Mouse (Mus musculus): Measurements from ENCODE around the gene Capn5.
"Not testable (repeated sequence)": the region's sequence is repeated elsewhere in the genome, so short reads cannot be mapped to it uniquely, and the experiment has no call there.

The Capn5 gene

DNA sequence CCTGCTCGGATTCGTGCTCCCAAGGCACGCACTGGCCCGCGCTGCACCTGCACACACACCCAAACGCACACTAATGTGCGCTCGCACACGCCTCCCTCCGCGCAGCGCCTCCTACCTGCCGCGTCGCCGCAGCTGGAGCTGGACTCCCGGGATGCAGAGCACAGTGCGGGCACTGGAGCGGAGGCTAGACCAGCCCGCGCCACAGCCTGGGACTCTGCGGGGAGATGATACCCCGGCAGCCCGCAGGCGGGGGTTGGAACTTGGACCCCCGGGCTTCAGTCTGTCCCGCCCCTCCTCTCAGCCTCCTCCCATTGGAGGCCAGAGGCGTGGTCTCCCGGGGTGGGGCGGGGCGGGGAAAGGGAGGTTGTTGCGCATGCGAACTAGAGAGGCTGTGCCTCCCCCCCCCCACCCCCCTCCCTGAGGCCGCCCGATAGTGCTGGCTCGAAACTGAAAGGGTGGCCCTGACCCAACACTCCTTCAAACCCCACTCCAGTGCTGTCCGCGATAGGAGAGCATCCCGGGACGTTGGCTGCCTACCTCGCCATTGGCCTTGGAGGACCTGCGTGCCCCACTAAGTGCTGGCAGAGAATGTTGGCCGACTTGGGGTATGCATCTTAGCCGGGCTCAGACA, at the start of gene Capn5:
Capn5 (minus strand) TSS at position 346 of the 631 bp plus-strand sequence.
- DNase-seq (ENCODE audit: low spot score in 2 of 2) = peak; percentile 71 to 74

DNA sequence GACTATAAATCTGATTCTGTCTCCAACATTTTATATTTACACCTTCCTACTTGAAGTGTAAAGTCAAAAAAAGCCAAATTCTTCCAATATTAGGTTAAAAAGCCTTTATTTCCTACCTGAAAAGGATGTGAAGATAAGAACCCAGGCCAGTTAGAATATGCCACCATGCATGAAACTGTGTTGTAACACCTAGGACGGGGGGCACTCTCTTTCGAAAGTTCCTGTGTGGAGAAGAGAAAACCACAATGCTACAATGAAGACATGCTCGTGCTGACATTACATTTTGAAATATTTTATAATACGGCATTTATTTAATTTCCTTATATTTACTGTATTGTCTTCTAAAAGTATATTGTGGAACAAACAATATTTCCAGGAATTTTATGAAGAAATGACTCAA, 45.7 kb upstream of the Capn5 start:
- no peak for DNase-seq (ENCODE audit: low spot score in 2 of 2)

DNA sequence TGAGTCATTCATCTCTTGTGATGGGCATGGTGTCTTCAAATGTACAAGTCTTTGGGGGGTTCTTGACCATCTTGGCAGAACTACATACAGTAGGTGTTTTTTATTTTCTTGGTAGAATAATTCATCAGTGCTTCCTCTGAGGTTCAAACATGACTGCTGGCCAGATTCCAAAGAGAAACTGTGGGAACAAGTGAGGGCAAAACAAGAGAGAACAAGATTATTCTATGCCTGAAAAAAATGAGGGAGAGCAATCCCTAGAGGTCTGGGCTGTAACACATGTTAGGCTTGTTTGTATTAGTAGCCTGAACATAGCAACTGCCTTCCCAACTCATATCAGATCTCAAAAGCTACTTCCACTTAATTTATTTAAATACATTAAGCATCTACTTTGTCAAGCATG, 38.6 kb upstream of the Capn5 start:
- DNase-seq (ENCODE audit: low spot score in 2 of 2) = no peak

DNA sequence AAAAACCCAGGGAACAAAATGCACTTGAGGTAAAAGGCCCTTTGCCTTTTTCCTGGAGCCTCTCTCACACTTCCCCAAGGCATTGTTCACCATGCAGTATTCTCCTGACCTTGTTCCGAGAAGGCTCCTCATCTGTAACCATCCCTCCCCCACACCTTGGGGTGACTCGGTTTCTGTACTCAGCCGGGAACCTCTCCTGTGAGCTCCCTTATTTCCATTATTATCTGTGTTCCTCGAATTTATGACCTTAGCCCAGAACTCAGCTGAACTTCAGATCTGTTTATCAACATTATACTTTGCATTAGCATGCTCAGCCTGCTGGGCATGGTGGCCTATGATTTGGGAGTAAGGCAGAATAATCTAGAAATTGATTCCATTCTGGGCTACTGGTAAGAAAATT, 24.9 kb upstream of the Capn5 start:
- no peak for DNase-seq (ENCODE audit: low spot score in 2 of 2)

DNA sequence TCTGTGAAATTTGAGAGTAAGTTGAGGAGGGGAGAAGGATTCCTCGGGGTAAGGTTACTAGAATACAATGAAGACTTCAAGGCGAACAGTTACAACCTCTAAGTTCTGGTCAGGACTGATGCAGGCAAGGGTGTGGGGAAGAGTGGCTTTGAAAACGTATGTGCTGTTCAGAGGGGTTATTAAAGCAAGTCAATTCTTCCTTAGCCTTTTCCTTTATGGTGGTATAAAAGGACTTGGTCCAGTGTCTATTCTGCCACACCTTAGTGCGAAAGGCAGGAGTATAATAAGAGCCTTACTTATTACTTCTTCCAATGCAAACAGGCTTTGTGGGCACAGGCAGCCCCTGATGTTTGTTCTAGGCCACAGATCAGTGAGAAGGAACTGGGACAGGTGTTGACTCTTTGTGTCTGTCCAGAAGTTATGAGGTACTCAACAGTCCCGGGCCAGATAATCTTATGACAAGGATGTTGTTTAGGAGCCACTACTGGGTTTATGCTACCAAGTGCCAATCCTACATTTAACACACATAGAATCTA, 23.5 kb upstream of the Capn5 start:
- DNase-seq (ENCODE audit: low spot score in 2 of 2) = no peak

DNA sequence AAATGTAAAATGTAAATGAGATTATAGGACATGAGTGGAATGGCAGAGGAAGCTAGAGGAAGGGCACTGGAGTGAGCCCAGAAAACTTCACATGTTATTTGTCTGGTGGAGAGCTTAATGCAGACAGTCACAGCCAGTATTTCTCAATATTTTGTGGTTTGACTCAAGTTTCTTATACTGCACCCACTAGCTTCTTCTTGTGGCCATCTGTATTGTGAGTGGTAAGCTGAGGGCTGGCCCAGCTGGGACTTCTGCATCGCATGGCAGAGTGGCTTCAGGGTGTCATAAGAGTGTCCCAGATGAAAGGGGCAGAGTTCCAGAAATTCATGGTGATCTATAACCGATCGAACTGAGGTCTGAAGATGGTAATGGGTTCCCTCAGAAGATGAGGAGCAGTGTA, 22.3 kb upstream of the Capn5 start:
- no peak for DNase-seq (ENCODE audit: low spot score in 2 of 2)

DNA sequence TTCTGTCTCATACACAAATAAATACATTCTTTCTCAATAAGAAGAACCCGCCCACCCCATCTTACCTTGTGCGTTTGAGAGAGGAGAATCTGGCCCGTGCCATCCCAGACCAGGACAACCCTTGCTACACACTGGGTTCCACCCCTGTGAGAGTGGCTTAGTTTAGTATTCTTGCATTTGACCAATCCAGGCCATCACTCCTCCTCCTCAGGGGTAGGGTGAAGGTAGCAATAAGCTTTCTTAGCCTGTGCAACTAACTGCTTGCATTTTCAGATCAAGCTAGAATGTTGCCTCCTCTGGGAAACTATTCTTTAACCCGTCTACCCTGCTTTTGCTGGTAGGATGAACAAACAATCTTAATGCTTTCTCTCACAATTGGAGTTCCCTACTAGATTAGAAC, 21.3 kb upstream of the Capn5 start, which contains the start of gene B3gnt6:
B3gnt6 (minus strand) TSS at position 101 of the 400 bp plus-strand sequence.
- DNase-seq (ENCODE audit: low spot score in 2 of 2) = no peak

DNA sequence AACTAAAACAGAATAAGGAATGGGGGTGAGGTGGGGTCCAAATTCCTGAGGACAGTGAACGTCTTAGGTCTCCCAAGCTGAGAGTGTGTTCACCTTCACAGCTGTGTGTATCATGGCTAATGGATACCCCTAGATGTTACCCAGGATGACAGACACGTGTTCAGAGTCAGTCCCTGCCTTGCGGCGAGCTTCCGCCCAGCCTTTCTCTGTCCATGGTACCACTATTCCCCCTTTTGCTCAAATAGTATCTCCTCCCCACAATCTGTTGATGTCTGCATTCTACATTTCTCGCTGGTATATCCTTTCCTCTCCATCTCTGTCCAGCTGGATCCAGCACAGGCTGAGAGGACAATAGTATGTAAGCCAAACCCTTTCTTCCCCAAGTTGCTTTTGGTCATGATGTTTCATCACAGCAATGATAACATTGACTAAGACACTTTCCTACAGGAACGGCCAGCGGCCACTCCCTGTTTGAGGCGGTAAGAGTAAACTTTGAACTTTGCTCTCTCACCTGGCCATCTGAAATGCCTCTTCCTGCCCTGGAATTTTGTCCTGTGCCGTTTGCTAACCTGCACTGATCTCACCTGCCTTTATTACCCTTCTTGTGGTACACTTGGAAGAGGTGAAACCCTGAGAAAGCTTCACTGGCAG, 17.2 kb upstream of the Capn5 start:
- no peak for DNase-seq (ENCODE audit: low spot score in 2 of 2)

DNA sequence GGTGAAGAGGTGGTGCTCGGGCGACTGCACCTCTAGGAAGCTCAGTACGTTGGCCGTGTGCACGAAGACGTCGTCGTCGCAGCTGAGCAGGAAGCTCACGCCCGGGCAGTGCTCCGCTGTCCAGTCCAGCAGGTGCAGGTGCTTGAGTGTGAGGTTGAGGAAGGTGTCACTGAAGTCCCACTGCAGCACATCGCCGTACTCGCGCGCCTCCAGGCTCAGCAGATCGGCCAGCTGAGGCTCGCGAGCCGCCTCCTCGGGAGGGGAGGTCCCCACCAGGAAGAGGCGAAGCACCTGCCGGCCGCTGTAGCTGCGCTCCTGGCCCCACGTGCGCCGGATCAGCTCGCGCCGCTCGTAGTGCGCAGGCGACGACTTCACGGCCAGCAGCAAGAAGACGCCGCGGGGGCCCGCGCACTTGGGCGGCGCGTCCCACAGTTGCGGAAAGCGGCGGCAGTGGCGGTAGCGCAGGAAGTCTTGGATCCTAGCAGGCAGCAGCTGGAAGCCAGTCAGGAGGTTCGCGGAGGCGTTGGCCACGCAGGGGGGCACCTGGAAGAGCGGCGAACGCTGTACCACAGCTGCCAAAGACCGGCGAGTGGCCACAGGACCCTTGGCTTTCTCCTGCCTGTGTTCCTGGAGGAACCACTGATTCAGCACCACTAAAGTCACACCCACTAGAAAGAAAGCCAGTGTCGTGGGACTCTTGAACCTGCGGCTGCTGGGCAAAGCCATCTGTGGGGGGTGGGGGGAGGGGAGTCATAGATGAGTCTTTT, 16.1 kb upstream of the Capn5 start:
- no peak for DNase-seq (ENCODE audit: low spot score in 2 of 2)

DNA sequence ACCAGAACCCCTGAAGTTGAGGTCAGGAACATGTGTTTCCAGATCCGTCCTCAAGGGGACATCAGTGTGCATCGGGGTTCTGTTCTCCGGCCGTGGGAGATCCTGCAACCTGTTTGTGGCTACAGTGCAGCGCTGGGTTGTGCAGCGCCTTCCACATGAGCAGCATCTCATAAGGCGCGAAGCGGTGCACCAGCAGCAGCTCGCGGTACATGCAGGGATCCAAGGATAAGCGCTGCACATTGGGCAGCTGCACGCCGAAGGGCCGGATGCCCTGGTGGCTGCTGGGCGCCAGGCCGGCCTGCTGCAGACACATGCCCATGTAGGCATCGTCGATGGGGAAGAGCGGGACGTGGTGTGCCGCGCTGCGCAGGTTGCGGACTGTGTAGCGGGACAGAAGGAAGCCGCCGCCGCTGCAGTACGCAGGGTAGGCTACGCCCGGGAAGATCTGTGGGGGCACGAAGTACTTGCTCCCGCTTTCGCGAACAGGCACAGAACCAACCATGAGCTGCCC, 15.5 kb upstream of the Capn5 start:
- no peak for DNase-seq (ENCODE audit: low spot score in 2 of 2)

DNA sequence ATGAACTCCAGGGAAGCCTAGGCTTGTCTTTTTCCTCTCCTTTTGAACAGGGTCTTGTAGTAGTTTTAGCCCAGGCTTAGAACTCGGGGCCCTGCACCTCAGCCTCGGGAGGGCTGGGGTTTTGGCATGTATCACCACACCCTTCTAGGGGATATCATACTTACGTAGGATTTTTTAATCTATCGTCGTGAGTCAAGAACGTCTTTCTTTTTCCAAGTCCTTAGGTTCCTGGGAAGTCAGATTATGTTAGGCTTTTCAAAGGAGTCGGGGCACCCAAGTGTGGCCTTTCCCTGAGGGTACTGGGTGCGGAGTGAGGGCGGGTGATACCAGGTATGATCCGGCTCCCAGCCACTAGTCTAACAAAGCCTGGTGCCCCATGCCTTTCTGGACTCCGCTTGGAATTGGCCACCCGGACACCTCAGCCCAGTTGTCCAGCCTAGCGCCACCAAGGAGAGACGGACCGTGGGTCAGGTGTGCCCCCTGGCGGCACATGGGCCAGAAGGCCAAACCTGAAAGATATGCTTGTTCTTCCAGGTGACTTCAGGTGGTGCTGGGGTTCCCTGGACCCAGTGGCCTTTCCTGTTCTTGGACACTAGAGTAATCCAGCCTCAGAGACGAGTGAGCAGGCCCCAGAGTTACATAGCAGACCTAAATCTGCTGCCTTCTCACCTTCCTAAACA, 13.6 kb upstream of the Capn5 start:
- DNase-seq (ENCODE audit: low spot score in 2 of 2) = no peak

DNA sequence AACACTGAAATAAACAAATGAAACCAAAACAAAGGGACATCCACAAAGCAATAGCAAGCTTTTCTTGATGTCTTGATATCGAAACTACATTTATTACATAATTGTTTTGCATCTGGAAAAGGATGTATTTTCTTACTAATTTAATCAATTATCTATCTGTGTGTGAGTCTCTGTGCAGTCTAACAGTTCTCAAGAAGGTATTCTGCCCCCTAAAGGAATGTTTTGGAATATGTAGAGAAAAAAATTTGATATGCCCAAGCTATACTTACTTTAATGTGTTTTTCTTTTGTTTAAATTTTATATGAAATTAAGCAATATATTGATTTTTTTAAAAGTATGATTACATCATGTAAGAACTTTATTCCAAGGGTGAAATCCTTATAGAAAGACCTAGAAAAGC, 12.5 kb upstream of the Capn5 start:
- DNase-seq (ENCODE audit: low spot score in 2 of 2) = no peak

DNA sequence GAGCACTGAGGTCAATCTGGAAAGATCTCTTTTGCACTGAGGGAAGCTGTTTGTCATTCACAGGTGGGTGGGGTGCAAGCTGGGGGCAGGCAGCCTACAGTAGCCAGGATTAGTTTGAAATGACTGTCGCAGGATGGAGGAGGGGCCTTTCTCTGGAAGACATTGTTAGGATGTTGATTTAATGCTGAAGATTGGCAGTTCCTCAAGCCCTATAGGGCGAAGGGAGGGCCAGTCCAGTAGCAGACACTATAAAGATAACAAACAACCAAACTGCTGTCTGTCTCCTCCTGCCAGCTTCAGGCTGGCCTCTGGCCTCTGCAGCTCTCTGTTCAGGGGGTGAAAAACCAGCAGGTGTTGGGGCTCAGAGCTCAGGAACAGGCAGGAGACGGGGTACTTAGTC, 11.7 kb upstream of the Capn5 start:
- no peak for DNase-seq (ENCODE audit: low spot score in 2 of 2)

DNA sequence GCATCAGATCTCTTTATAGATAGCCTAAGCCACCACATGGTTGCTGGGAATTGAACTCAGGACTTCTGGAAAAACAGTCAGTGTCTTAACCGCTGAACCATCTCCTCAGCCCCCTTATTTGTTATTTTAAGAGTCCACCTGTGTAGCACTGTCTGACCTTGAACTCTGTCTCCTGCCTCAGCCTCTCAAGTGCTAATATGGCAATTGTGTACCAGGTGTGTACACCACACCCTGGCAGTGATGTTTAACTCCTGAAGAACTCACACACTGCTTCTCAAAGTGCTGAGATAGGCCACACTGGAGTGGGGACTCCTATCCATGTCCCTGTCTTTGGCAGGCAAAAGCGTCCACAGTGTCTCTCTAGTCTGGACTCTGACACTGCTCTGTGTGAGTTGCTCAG, 10.6 kb upstream of the Capn5 start:
- no peak for DNase-seq (ENCODE audit: low spot score in 2 of 2)

DNA sequence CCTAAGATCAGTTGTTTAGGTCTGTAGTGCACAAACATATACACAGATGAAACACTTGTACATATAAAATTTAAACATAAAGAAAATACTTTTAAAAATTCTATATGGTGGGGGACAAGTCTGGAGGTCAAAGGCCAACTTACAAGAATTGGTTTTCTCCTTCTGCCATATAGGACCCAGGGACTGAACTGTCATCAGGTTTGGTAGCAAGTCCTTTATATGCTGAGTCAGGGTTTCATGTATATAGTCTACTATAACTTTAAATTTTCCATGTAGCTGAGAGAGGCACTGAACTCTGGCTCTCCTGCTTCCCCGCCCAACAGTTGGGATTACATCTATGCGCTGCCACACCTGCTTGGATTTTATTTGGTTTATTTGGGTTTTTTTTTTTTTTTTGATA, 10.2 kb upstream of the Capn5 start:
- DNase-seq (ENCODE audit: low spot score in 2 of 2) = no peak

DNA sequence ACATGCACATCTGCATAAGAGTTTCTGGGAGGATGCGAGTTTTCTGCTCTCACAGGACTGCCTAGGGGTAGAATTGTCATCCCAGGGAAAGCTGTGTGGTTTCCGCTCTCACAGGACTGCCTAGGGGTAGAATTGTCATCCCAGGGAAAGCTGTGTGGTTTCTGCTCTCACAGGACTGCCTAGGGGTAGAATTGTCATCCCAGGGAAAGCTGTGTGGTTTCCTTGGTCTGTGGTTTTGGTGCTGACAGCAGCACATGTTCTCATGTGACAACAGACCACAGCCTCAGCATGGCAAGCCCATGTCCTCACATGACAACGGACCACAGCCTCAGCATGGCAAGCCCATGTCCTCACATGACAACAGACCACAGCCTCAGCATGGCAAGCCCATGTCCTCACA, 9.3 kb upstream of the Capn5 start:
- not testable (repeated sequence) for DNase-seq (ENCODE audit: low spot score in 2 of 2)

DNA sequence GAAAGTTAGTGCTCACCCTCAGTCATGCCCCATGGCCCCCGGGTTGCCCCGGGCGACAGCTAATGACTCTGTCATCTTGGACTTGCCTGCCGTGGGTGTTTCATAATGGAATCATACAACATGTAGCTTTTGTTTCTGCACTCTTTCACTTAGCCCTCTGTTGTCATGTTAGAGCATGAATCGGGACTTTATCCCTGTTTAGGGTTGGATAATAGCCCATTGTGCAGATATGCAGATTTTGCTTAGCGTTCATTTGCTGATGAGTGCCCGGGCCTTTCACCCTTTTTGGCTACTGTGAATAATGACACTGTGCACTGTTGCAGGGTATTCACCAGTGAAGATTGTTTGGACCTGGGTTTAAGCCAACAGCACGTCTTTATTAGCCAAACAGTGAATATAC, 8.6 kb upstream of the Capn5 start:
- DNase-seq (ENCODE audit: low spot score in 2 of 2) = no peak

DNA sequence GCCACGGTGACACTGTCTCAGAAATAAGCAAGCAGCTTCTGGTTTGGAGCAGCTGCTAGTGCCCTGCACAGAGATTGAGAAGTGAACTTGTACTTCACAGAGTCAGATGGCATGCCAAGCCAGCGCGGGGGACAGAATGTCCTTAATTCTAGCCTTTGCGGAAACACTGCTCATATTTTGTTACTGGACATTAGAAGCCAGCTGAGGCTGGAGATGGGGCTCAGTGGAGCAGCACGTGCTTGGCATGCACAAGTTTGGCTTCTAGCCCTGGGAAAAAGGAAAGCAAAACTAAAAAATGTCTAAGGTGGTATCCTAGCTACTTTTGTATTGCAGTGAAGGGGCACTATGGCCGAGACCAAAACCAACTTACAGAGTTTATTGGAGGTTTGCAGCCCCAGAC, 7.3 kb upstream of the Capn5 start:
- DNase-seq (ENCODE audit: low spot score in 2 of 2) = no peak

DNA sequence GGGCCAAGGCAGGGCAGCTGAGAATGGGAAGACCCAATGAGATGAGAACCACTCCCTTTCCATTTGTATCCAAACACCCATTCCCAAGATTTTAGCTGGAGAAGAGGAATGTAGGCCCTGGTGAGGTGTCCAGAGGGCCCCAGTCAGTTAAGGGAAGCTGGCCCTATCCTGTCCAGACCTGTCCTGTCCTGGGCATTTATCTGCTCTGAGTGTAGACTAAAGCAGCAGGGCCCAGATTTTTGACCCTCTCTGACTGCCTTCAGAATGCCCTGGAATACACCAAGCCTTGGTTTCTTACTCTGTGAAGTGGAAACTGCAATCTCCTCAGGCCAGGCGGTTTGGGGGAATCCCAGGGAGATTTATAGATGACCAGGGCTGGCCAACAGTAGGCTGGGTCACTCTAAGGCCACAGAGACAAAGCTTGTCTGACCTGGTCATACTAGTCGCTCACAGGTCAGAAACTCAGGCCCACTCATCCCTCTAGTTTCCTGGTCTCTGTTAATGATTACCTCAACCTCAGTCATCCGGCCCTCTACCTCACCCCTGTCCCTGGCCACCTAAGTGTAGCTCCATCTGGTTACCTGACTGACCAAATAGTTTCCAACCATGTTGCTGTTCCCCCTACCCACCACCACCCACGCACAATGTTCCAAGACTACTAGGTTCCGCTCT, 622 bp upstream of the Capn5 start:
- no peak for DNase-seq (ENCODE audit: low spot score in 2 of 2)

DNA sequence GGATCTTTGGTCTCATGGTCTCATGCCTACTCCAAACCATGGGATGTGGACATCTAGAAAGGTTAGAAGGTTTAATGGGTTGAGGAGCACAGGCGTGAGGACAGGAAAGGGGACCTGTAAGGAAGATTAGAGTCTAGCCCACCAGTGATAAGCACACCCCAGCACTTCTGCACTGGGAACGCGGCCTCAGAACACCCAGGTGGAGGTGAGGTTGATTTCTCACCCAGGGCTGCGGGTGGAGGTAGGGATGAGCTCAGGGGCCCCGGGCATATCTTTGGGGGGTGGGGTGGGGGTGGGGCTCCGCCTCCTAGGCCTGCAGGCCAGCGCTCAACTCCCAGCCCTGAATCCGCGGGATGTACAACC, 527 bp downstream of the Capn5 start:
- no peak for DNase-seq (ENCODE audit: low spot score in 2 of 2)

DNA sequence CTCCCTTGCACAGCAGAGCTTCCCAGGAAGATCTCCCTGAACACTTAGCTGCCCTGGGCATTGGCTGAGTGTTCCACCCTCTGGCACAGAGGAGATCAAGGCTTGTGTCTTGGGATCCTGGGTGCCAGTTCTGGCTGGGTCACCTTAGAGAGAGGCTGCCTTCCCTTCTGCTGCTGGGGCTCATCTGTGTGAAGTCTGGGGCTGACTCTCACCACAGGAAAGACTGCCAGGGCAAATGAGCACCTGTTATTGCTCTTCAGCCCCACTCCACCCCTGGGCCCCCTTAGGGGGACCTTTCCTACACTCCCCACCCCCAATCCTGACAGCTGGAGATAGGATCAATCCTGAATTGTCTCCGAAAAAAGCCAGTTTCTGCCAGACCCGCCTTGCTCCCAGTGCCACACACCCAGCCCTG, 996 bp downstream of the Capn5 start:
- DNase-seq (ENCODE audit: low spot score in 2 of 2) = no peak
